Mouse (Mus musculus): ENCODE results near the gene Vps39. TPM values are rescaled to one million over a fixed set of nuclear protein-coding genes. Genes with fewer than 3 reads are reported as not detected.

The Vps39 gene
- total RNA-seq, 2 experiments from 2014 or later = 27.0 to 37.8 TPM

DNA sequence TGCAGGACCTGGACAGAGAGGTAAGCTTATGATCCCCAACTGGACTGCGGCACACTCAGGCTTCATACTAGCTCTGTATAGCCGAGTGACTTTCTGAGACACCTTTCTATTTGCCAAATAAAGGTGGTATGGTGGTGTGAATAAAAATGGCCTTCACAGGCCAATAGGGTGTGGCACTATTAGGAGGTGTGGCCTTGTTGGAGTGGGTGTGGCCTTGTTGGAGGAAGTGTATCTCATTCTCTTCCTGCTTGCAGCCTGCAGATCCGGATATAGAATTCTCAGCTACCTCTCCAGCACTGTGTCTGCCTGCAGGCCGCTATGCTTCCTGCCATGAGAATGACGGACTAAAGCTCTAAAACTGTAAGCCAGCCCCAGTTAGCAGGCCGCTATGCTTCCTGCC is 51.9 kb downstream of the Vps39 start:
- intact Hi-C loops (cut with DNase I) = no loop called here
- no peak for DNase-seq (ENCODE audit: low spot score)

DNA sequence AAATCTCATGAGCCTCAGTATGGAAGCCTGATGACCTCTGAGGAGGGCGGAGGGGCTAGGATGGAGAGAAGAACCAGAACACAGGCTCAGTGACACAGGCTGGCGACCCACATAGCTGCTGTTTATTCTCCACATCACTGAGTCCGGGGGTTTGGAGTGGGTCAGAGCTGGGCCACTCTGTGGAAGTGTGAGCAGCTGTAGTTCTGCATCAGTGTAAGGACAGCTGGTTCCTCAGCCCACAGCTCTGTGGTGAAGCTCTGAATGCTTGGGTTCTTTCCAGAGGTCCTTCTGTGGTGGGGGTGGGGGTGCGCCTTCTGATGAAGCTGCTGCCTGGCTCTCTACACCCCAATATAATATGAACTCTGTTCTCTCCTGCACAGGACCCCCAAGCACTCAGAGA is 53.1 kb downstream of the Vps39 start:
- intact Hi-C loops (cut with DNase I) = no loop called here
- DNase-seq (ENCODE audit: low spot score) = no peak

DNA sequence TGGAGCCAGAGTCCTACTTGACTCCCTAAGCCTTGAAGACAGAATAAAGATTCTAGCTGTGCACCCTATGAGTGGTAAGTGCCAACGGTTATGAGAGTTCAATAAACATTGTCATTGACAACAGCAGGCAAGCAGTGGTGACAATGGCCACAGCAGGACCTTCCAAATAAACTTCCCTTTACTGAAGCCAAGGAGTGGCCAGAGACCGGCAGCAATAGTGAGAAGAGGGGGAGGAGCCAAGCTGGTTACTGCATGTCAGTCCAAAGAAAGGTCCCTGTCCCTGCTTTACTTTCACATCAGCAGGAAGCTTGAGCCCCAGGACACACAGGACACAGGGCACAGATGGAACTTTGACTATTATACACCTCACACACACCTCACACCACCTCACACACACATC is 56.8 kb downstream of the Vps39 start:
- intact Hi-C loops (cut with DNase I) = no loop called here

DNA sequence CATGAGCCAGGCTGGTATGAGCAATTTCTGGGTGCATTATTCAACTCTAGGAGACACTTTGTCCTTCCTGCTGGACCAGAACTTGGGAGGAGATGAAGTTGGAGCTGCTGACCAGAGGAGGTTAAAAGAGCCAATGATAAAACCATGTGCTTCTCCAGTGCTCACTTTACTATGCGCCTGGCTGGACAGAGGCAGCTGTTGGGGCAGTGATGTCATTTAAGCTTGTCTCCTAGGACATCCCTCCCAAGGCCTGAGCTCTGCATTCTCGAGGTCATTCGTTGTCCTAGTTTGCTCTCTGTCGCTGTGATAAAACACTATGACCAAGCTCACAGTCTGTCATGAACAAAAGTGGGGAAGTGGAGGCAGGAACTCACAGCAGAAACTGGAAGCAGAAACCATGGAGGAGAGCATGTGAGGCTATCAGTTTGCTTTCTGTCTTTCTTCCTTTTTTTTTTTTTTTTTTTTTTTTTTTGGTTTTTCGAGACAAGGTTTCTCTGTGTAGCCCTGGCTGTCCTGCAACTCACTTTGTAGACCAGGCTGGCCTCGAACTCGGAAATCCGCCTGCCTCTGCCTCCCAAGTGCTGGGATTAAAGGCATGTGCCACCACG is 61.4 kb downstream of the Vps39 start:
- intact Hi-C loops (cut with DNase I) = no loop called here
- DNase-seq (ENCODE audit: low spot score) = no peak

More for the DNA sequence above, 56.8 kb downstream of the Vps39 start:
- no peak for DNase-seq (ENCODE audit: low spot score)

DNA sequence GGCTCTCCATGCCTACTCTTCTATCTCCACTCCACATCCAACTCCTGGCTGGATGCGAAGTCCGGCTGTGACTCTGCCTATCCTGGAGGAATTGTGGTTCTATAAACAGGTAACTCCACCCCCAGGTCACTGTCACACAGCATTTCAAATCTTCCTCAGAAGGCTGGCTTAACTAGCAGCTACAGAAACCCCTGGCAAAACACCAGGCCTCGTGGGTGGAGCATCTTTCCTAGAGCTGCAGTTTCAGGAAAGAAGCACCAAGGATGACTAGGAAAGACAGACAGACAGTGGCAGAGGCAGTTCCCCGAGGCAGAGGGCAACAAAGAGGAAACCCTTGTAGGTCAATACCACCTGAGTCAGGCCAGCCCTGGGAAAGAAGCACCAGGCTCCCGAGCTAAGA is 63.9 kb downstream of the Vps39 start, which contains the start of gene Pla2g4d:
Gene Pla2g4d (minus strand): TSS at position 203 of the 400 bp plus-strand sequence.
- intact Hi-C loops (cut with DNase I) = no loop called here
- no peak for DNase-seq (ENCODE audit: low spot score)

DNA sequence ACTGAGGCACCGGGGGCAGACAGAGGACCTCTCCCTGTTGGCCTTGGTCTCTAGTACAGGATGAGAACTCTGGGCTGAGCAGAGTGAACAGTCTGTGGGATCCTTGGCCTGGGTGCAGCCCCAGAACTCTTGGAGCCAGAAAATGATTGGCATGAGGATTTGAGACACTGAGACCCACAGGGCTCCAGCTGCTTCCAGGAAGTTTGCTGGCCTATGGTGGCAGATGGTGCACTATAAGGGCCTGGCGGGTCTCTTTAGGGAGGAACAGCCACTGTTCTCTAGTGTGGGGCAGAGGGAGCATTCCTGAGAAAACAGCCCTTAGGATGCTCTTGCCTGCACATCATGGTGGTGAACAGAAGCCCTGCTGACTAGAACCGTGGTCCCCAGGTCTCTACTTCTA is 64.5 kb downstream of the Vps39 start:
- no peak for DNase-seq (ENCODE audit: low spot score)

DNA sequence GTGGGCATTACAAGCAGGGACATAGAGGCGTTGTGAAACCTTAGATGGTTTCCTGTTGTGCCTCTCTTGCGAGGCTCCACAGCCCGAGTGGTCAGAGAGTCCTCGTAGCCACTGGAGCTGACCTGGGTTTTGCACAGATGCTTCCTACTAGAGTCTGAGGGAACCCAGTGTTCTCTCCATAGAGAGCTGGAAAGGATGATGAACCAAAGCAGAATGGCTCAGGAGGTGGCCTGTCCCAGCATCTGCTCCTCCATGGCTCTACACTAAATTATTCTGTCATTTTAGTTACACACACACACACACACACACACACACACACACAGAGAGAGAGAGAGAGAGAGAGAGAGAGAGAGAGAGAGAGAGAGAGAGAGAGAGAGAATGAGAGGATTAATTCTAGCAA is 67.3 kb downstream of the Vps39 start:
- DNase-seq (ENCODE audit: low spot score) = no peak
- intact Hi-C loops (cut with DNase I) = no loop called here

More for the DNA sequence above, 64.5 kb downstream of the Vps39 start:
- intact Hi-C loops (cut with DNase I) = no loop called here

DNA sequence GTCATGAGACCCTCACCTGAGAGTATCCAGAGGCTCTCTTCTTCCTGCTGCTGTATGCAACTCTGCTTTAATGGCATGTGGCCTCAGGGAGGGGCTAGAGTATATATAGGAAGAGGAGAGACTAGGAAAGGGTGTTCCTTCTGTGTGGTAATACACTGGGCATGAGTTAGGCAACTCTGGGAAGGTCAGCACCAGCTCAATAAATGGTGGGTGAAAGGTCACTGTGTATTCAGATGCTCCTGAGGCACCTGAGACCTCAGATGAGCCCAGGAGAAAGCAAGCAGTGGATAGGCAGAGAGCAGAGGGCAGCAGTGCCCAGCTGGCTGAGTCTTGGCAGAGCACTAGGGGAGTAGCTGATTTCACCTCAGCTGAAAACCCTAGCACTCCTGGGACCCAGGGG is 68.2 kb downstream of the Vps39 start:
- intact Hi-C loops (cut with DNase I) = loop anchor here (5.0 kb wide), 1 partner anchor 197 kb away; no protein-coding TSS in a partner anchor
- no peak for DNase-seq (ENCODE audit: low spot score)

DNA sequence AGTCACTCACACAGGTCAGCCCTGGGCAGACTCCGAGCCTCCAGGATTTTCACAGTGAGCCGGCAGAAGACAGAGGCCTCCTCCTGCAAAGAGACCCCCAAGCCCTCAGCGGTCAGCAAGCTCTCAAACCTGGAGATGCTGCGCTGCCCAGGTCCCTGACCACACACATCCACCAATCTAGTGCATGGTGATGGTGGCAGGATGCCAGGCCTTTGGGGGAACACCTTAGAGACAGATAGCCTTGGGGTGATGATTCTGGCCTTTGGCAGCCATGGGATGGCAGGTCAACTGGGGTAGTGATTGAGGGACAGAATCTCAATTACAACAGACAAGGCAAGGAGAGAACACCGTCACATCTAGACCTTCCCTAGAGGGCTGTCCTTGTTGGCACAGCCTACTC is 68.8 kb downstream of the Vps39 start:
- intact Hi-C loops (cut with DNase I) = loop anchor here (5.0 kb wide), 1 partner anchor 197 kb away; no protein-coding TSS in a partner anchor
- DNase-seq (ENCODE audit: low spot score) = no peak

DNA sequence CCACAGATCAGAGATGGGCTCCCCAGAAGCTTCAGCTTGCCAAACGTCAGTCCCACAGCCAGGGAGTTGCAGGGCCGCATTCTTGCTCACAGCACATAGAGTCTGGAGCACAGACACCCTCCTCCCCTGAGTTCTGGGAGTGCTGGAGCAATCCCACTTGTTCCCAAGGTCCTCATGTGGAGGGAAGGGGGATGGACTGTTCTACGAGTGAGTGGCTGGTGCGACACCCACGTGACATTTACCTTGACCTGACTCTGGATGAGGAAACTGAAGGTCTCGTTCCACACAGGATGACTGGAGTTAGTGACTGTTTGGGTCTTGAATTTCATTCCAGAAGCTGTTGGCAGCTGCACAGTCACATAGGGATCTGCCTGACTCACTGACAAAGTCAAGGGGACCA is 69.4 kb downstream of the Vps39 start:
- DNase-seq (ENCODE audit: low spot score) = no peak
- intact Hi-C loops (cut with DNase I) = loop anchor here (5.0 kb wide), 1 partner anchor 196 kb away; no protein-coding TSS in a partner anchor

DNA sequence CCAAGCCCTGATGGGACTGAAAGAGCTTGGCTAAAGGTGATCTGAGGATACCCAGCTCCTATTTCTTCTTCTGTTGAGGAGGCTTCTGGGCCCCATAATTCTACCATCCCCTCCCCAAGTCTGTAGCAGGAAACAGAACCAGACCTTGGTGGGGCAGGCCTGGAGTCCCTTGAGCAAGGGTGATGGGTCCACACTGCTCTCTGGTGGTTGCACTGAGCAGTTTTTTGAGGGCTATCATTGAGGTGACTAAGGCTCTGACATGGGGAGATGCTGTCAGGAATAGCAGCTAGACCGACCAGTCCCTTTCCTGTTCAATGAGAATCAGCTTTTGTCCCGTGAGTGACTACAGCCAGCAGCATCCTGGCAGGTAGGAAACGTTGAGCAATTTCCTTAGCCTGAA is 71.7 kb downstream of the Vps39 start:
- DNase-seq (ENCODE audit: low spot score) = no peak
- intact Hi-C loops (cut with DNase I) = loop anchor here (5.0 kb wide), 1 partner anchor 194 kb away; no protein-coding TSS in a partner anchor

DNA sequence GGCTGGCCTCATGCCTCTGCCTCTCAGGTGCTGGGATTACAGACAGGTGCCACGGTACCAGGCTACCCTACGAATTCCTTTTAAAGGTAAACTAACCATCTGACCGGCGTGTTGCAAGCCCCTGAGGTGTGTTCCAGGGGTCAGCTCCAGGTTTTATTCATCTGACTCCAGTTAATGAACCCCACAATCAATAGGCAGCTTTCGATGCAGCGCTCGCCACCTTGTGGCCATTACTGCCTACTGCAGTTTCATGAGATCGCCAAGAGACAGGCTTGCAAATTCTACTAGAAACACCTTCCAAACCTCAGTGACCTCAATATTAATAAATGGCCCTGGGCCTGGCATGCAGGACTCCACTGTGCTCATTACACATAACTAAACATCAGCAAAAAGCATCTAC is 73.0 kb downstream of the Vps39 start:
- intact Hi-C loops (cut with DNase I) = loop anchor here (5.0 kb wide), 2 partner anchors 108 to 193 kb away; no protein-coding TSS in a partner anchor
- no peak for DNase-seq (ENCODE audit: low spot score)

DNA sequence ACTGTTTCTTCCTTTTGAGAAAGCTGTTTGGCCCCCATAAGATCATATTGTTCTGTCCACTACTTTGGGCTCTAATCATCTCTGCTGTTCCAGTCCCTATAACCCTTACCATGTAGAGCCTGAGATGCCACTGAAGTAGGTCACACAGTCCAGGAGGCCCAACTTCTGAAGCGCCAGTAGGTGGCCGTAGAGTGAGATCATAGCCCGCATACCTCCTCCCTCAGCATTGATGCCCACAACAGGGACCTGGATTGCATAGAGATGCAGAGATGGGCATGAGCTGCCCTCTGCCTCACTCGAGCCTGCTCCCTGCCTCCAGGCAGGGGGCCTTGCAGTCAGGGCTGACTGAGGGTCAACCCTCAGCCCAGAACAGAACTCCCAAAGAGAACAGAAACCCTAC is 76.0 kb downstream of the Vps39 start:
- no peak for DNase-seq (ENCODE audit: low spot score)
- intact Hi-C loops (cut with DNase I) = loop anchor here (5.0 kb wide), 1 partner anchor 105 kb away; no protein-coding TSS in a partner anchor

DNA sequence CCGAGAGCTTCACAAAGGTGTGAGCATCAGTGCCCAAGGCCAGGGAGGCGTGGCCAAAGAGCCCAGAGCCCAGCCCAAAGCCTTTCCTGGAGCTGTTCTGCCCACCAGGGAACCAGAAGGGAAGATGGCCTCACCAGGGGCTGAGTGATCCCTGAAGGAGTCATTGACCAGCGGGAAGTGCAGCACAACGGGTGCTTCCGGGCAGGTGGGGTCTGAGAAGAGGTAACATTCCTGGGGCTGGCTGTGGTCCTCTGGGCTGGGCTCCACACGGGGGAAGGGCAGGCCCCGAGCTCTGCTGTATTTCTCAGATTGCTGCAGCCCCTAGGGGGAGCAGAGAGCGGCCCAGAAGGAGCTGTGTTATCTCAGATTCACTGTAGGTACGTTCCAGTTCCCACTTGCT is 84.3 kb downstream of the Vps39 start:
- intact Hi-C loops (cut with DNase I) = no loop called here

More for the DNA sequence above, 84.3 kb downstream of the Vps39 start:
- DNase-seq (ENCODE audit: low spot score) = no peak

Other genes with a start within 250 kb of the Vps39 start
- 100 to 1,000 TPM; 377 to 459 TPM for gene Ehd4, start 198.5 kb downstream of the Vps39 start, total RNA-seq (2021)
- gene Pla2g4e, start 107.8 kb downstream of the Vps39 start, total RNA-seq (2021) = 1 to 10 TPM; 3.6 to 4.0 TPM
- gene Pla2g4d, start 63.9 kb downstream of the Vps39 start, total RNA-seq (2021) = not detected
- gene Pla2g4f, start 39.0 kb downstream of the Vps39 start, total RNA-seq (2021) = not detected
- 10 to 100 TPM; 23.1 to 25.2 TPM for gene Ganc, start 50.8 kb upstream of the Vps39 start, total RNA-seq (2021)
- 10 to 100 TPM; 16.3 to 17.5 TPM for gene Tmem87a, start 51.0 kb upstream of the Vps39 start, total RNA-seq (2021)
- 1 to 10 TPM; 1.1 to 1.7 TPM for gene Capn3, start 102.9 kb upstream of the Vps39 start, total RNA-seq (2021)
- gene Zfp106, start 210.7 kb upstream of the Vps39 start, total RNA-seq (2021) = 100 to 1,000 TPM; 423 to 433 TPM
- gene Snap23, start 214.5 kb upstream of the Vps39 start, total RNA-seq (2021) = 10 to 100 TPM; 58.5 to 63.4 TPM